Mouse (Mus musculus): ENCODE results near the gene Lrit3. TPM values are rescaled to one million over a fixed set of nuclear protein-coding genes. Genes with fewer than 3 reads are reported as not detected.

Gene Lrit3
- polyA plus RNA-seq (2017; shearing (Covaris generic)), result not detected

GRCm38 (mm10) chr3:129803765-129804164 is at the start of gene Lrit3:
Lrit3 (minus strand) TSS chr3:129804030.
- ATAC-seq, result no peak

- no peak for ATAC-seq
Observed at GRCm38 (mm10) chr3:129846846-129847245, 43.0 kb upstream of the Lrit3 start.

- ATAC-seq, result no peak
Observed at GRCm38 (mm10) chr3:129845868-129846267, 42.0 kb upstream of the Lrit3 start.

GRCm38 (mm10) chr3:129838017-129838416 is 34.2 kb upstream of the Lrit3 start:
- ATAC-seq, result no peak

GRCm38 (mm10) chr3:129836965-129837364 is 33.1 kb upstream of the Lrit3 start:
- no peak for ATAC-seq

GRCm38 (mm10) chr3:129836051-129836697 is 32.3 kb upstream of the Lrit3 start:
- no peak for ATAC-seq

GRCm38 (mm10) chr3:129835388-129835934 is 31.6 kb upstream of the Lrit3 start, which contains the start of gene Cfi:
Cfi (plus strand) TSS chr3:129835884.
- no peak for ATAC-seq

- peak; percentile 93 for ATAC-seq
Observed at GRCm38 (mm10) chr3:129831035-129831568, 27.3 kb upstream of the Lrit3 start, which contains the start of gene Gar1. Gar1 (minus strand) TSS chr3:129831396.

- ATAC-seq, result peak; percentile 31
Observed at GRCm38 (mm10) chr3:129830626-129831025, 26.8 kb upstream of the Lrit3 start.

GRCm38 (mm10) chr3:129827691-129828090 is 23.9 kb upstream of the Lrit3 start:
- no peak for ATAC-seq

GRCm38 (mm10) chr3:129826691-129827090 is 22.9 kb upstream of the Lrit3 start:
- ATAC-seq, result no peak

- ATAC-seq, result no peak
Observed at GRCm38 (mm10) chr3:129824891-129825290, 21.1 kb upstream of the Lrit3 start.

- no peak for ATAC-seq
Observed at GRCm38 (mm10) chr3:129824146-129824545, 20.3 kb upstream of the Lrit3 start.

GRCm38 (mm10) chr3:129823293-129823692 is 19.5 kb upstream of the Lrit3 start:
- peak; percentile 94 for ATAC-seq

- ATAC-seq, result no peak
Observed at GRCm38 (mm10) chr3:129822206-129822775, 18.5 kb upstream of the Lrit3 start, which contains the start of gene Rrh. Rrh (minus strand) TSS chr3:129822587.

- ATAC-seq, result no peak
Observed at GRCm38 (mm10) chr3:129821736-129822135, 17.9 kb upstream of the Lrit3 start.

- ATAC-seq, result no peak
Observed at GRCm38 (mm10) chr3:129820847-129821246, 17.0 kb upstream of the Lrit3 start.

GRCm38 (mm10) chr3:129799011-129799410 is 4.8 kb downstream of the Lrit3 start:
- ATAC-seq, result no peak

GRCm38 (mm10) chr3:129798551-129798950 is 5.3 kb downstream of the Lrit3 start:
- no peak for ATAC-seq

GRCm38 (mm10) chr3:129797341-129797740 is 6.5 kb downstream of the Lrit3 start:
- ATAC-seq, result no peak

GRCm38 (mm10) chr3:129793801-129794200 is 10.0 kb downstream of the Lrit3 start:
- no peak for ATAC-seq

- ATAC-seq, result no peak
Observed at GRCm38 (mm10) chr3:129782746-129783145, 21.1 kb downstream of the Lrit3 start.

- ATAC-seq, result no peak
Observed at GRCm38 (mm10) chr3:129781435-129781834, 22.4 kb downstream of the Lrit3 start.

- no peak for ATAC-seq
Observed at GRCm38 (mm10) chr3:129771210-129771609, 32.6 kb downstream of the Lrit3 start.
